1 mouse cellular context compared by ENCODE assay signal in the genomic region with DNA sequence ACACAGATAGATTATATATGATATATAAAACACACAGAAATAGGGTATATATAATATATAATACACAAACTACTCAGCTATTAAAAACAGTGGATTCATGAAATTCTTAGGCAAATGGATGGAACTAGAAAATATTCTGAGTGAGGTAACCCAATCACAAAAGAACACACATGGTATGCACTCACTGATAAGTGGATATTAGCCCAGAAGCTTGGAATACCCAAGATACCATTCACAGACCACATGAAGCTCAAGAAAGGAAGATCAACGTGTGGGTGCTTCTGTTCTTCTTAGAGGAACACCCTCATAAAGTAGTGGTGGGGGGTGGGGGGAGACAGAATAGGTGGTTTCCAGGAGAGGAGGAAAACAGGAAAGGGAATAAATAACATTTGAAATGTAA.
TF ChIP-seq lines count a peak whose summit lies in the region.

No protein-coding gene starts in this region.

TF ChIP-seq in MEL, 35 proteins besides CTCF, POLR2A, EP300 and RAD21:
- 0 out of 2 replicates have a peak, but pooled peaks have one; percentile 15 for TF ChIP-seq TCF12 (IDR thresholded peaks at IDR 0.05; ENCODE audit: low read depth, low read length)
